Mouse (Mus musculus): ENCODE results near the gene Arxes2.

Arxes2 gene

GRCm38 (mm10) chrX:136043726-136044125 is 50.1 kb downstream of the Arxes2 start:
- no peak for DNase-seq
